Mouse (Mus musculus): ENCODE measurements at regions not wholly inside any gene's neighbourhood (a gene's known extent, or its start where the extent isn't known, plus 50 kb on each side); places are given as distances from the start of the nearest gene placed in this dataset.
"Not testable (repeated sequence)": the region's sequence is repeated elsewhere in the genome, so short reads cannot be mapped to it uniquely, and the experiment has no call there.

DNA sequence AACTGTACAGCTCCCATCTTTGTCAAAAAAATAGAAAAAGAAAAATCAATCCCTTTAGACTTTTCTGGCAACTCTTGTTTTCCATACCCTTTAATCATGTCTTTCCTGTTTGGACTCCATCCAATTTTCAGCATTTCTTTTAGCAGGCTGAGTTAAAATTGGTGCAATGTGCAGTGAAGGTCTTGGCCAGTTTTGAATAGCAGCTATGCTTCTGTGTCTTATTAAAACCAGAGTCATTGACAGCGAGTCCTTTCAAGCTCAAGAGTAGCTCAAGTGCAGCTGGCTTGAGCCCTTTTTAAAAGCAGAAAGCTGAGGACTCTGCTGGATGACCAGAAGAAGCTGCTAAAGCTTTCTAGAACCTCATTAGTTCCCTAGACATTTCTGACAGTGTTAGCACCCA, 952.7 kb downstream of the Poteg start:
- ChIA-PET CTCF (no interaction called here), POLR2A (no interaction called here)
- no peak for TF ChIP-seq CTCF (IDR thresholded peaks at IDR 0.05)
- ATAC-seq (no peak), DNase-seq (ENCODE audit: low read depth, low spot score) (no peak)
- in situ Hi-C loops (cut with MboI; ENCODE audit: low pct_unique_long_range_greater_than_20kb): no loop called here
- no peaks in the 10 kb centered on the region for H3K27me3 ChIP-seq

- no peak for DNase-seq (ENCODE audit: low read depth, low spot score)
- TF ChIP-seq CTCF (IDR thresholded peaks at IDR 0.05): no peak
- CTCF ChIA-PET: no interaction called here
- POLR2A ChIA-PET: no interaction called here
- in situ Hi-C loops (cut with MboI; ENCODE audit: low pct_unique_long_range_greater_than_20kb): no loop called here
- no peak for ATAC-seq
- no peaks in the 10 kb centered on the region for H3K27me3 ChIP-seq
These were observed 980.2 kb downstream of the Poteg start for GRCm38 (mm10) chr8:28427544-28428135.

GRCm38 (mm10) chr8:28473190-28473589, 1025.7 kb downstream of the Poteg start:
- in situ Hi-C loops (cut with MboI; ENCODE audit: low pct_unique_long_range_greater_than_20kb): no loop called here
- POLR2A ChIA-PET: no interaction called here
- no peak for DNase-seq (ENCODE audit: low read depth, low spot score)
- TF ChIP-seq CTCF (IDR thresholded peaks at IDR 0.05): no peak
- ATAC-seq: no peak
- H3K27me3 ChIP-seq: no peaks in the 10 kb centered on the region
- CTCF ChIA-PET: interaction anchor here (1.0 kb wide), 1 partner anchor 14 kb away, joined by 3 read pairs; no protein-coding TSS in a partner anchor

- no peak for TF ChIP-seq CTCF (IDR thresholded peaks at IDR 0.05)
- CTCF ChIA-PET: interaction anchor here (1.6 kb wide), 1 partner anchor 14 kb away, joined by 3 read pairs; no protein-coding TSS in a partner anchor
- ATAC-seq: no peak
- POLR2A ChIA-PET: interaction anchor here (0.6 kb wide), 1 partner anchor 312 kb away, joined by 3 read pairs; no protein-coding TSS in a partner anchor
- H3K27me3 ChIP-seq: no peaks in the 10 kb centered on the region
- DNase-seq (ENCODE audit: low read depth, low spot score): no peak
- in situ Hi-C loops (cut with MboI; ENCODE audit: low pct_unique_long_range_greater_than_20kb): no loop called here
These were observed 1040.4 kb downstream of the Poteg start for GRCm38 (mm10) chr8:28487913-28488312.

- TF ChIP-seq CTCF (IDR thresholded peaks at IDR 0.05): no peak
- no peaks in the 10 kb centered on the region for H3K27me3 ChIP-seq
- POLR2A ChIA-PET: no interaction called here
- ATAC-seq (no peak), DNase-seq (ENCODE audit: low read depth, low spot score) (no peak)
- CTCF ChIA-PET: no interaction called here
- in situ Hi-C loops (cut with MboI; ENCODE audit: low pct_unique_long_range_greater_than_20kb): no loop called here
These were observed 1056.2 kb downstream of the Poteg start for GRCm38 (mm10) chr8:28503488-28504319.

DNA sequence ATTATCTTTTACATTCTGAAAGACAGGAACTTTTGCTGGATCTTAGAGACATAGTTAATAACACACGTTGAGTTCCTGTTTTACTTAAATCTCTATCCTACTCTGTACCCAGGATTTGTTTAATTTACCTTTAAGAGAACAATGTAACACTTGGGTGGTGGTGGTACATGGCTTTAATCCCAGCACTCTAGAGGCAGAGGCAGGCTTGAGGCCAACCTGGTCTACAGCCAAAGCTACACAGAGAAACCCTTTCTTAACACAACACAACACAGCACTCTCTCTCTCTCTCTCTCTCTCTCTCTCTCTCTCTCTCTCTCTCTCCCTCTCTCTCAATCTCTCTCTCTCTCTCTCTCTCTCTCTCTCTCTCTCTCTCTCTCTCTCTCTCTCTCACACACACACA, 1076.0 kb downstream of the Poteg start:
- CTCF ChIA-PET; in situ Hi-C loops (cut with MboI; ENCODE audit: low pct_unique_long_range_greater_than_20kb); H3K27me3 ChIP-seq; POLR2A ChIA-PET; DNase-seq (ENCODE audit: low read depth, low spot score); ATAC-seq: not testable (repeated sequence)

DNA sequence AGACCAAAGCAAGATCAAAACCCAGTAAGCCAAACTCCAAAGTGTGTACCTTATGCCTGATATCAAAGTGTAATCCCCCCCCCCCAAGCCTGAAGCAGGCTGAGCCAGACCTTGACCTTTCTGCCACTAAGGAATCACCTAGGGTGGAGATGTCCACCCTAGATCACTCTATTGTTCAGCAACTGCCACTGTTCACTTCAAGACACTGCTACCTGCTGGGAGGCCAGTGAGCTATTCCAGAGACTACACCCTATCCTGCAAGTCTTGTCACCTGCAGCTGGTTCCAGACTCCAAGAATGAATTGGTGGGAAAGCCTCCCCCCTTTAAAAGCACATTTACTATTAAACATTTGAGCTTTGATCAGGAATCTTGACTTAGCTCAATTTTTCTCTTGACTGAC, 1099.8 kb downstream of the Poteg start:
- CTCF ChIA-PET: no interaction called here
- H3K27me3 ChIP-seq: no peaks in the 10 kb centered on the region
- no peak for TF ChIP-seq CTCF (IDR thresholded peaks at IDR 0.05)
- DNase-seq (ENCODE audit: low read depth, low spot score): no peak
- POLR2A ChIA-PET: no interaction called here
- ATAC-seq: no peak
- in situ Hi-C loops (cut with MboI; ENCODE audit: low pct_unique_long_range_greater_than_20kb): no loop called here

- TF ChIP-seq CTCF (IDR thresholded peaks at IDR 0.05): no peak
- ChIA-PET POLR2A (no interaction called here), CTCF (no interaction called here)
- ATAC-seq (no peak), DNase-seq (ENCODE audit: low read depth, low spot score) (no peak)
- no peaks in the 10 kb centered on the region for H3K27me3 ChIP-seq
- in situ Hi-C loops (cut with MboI; ENCODE audit: low pct_unique_long_range_greater_than_20kb): no loop called here
These were observed 1112.4 kb downstream of the Poteg start for GRCm38 (mm10) chr8:28559881-28560280.

GRCm38 (mm10) chr8:28579250-28579651, 1131.8 kb downstream of the Poteg start:
- ChIA-PET POLR2A (no interaction called here), CTCF (no interaction called here)
- no peak for TF ChIP-seq CTCF (IDR thresholded peaks at IDR 0.05)
- H3K27me3 ChIP-seq: no peaks in the 10 kb centered on the region
- ATAC-seq (no peak), DNase-seq (ENCODE audit: low read depth, low spot score) (no peak)
- in situ Hi-C loops (cut with MboI; ENCODE audit: low pct_unique_long_range_greater_than_20kb): no loop called here

DNA sequence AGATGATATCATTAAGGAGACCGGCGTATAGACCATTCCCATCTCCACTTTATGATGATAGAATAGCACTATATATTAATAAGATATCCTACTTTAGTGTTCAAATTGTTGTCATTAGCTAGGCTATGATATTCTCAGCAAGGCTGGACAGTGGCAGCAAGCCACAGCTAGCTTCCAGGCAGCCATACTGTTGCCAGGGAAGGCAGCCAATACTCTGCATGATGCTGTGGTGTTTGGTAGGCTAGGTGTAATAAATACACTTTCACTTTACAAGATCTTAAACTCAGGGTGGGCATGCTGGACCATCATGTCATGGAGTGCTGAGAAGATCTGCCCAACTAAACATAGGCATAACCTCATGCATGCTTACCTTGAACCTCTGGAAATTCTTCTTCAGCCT, 1133.4 kb downstream of the Poteg start:
- POLR2A ChIA-PET: no interaction called here
- ATAC-seq: no peak
- H3K27me3 ChIP-seq: no peaks in the 10 kb centered on the region
- TF ChIP-seq CTCF (IDR thresholded peaks at IDR 0.05): no peak
- no peak for DNase-seq (ENCODE audit: low read depth, low spot score)
- CTCF ChIA-PET: no interaction called here
- in situ Hi-C loops (cut with MboI; ENCODE audit: low pct_unique_long_range_greater_than_20kb): no loop called here

DNA sequence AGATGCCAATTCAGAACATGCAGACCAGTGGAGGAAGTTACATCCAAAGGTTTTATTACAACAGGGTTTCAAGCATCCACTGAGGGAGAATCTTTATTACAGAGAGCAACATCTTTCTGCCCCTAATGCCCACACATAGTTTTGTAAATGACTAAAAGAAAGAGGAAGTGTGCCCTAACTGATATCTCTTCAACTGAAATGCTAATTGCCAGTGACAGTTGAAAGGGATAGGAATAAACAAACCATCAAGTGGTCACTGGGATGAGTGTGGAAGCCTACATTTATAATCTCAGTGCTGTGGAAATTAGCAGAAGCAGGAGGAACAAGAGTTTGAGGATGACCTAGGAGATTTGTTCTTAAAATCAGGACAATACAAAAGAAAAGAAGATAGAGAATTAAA, 1142.5 kb downstream of the Poteg start:
- CTCF ChIA-PET: interaction anchor here (0.6 kb wide), 1 partner anchor 50 kb away, joined by 3 read pairs; no protein-coding TSS in a partner anchor
- DNase-seq (ENCODE audit: low read depth, low spot score) (no peak), ATAC-seq (no peak)
- H3K27me3 ChIP-seq: no peaks in the 10 kb centered on the region
- in situ Hi-C loops (cut with MboI; ENCODE audit: low pct_unique_long_range_greater_than_20kb): no loop called here
- POLR2A ChIA-PET: no interaction called here
- TF ChIP-seq CTCF (IDR thresholded peaks at IDR 0.05): no peak
